In genomic region chr10:61715996-61716864, GRCm38 (mm10) we compare ENCODE assay signal across 8 mouse cellular contexts. TPM values are rescaled to one million over a fixed set of nuclear protein-coding genes. Genes with fewer than 3 reads are reported as not detected.
DNase-seq lines count a peak whose midpoint lies in the region; ATAC-seq and TF ChIP-seq lines count a peak whose summit lies in the region.

No protein-coding gene starts in this region.

- H3K4me2 ChIP-seq in hindbrain, embryonic 16.5 days (ENCODE audit: low read length): peak overlapping the region; percentile 95

- H3K27me3 ChIP-seq in hindbrain, embryonic 16.5 days (replicated peaks; ENCODE audit: control insufficient read depth, insufficient read depth, low read length): no peaks in the 10 kb centered on the region
- no peaks in the 10 kb centered on the region for H3K27me3 ChIP-seq in cerebellum, adult 2 months (ENCODE audit: control insufficient read depth, insufficient read depth, low read length)

- H3K9ac ChIP-seq in hindbrain, embryonic 16.5 days (ENCODE audit: low read depth, low read length): no peak overlapping the region

- no peaks in the 10 kb centered on the region for H3K9me3 ChIP-seq in hindbrain, embryonic 16.5 days (ENCODE audit: control insufficient read depth, low read length)

- no peaks in the 10 kb centered on the region for H3K36me3 ChIP-seq in hindbrain, embryonic 16.5 days (ENCODE audit: control insufficient read depth, insufficient read depth, low read length)

- H3K4me3 ChIP-seq in brown adipose tissue, adult 24 weeks (ENCODE audit: insufficient read depth, low read depth, low read length): peak overlapping the region; percentile 90
- peak overlapping the region; percentile 59; the same call in 1 of the 2 replicates for H3K4me3 ChIP-seq in hindbrain, embryonic 16.5 days (ENCODE audit: low read length)
- H3K4me3 ChIP-seq in cerebellum, adult 2 months (replicated peaks; ENCODE audit: insufficient read depth, low read depth, low read length): no peak overlapping the region

- no peak for TF ChIP-seq POLR2A in cerebellum, adult 2 months (IDR thresholded peaks at IDR 0.05; ENCODE audit: borderline replicate concordance, insufficient read depth, low read length)

- H3K27ac ChIP-seq in brown adipose tissue, adult 24 weeks (replicated peaks; ENCODE audit: low read depth, low read length): peak overlapping the region; percentile 97
- no peak overlapping the region for H3K27ac ChIP-seq in hindbrain, embryonic 16.5 days (ENCODE audit: low read depth, low read length)
- no peak overlapping the region for H3K27ac ChIP-seq in cerebellum, adult 2 months (ENCODE audit: insufficient read depth, low read length)

- ATAC-seq in hindbrain, embryonic 16.5 days: 0 out of 2 replicates have a peak, but pooled peaks have one; percentile 22
- peak; percentile 53 for ATAC-seq in megakaryocyte progenitor cell, adult 5-6 weeks (replicated peaks; ENCODE audit: poor library complexity)

- DNase-seq in heart, adult 18-20 months: peak; percentile 26 to 36
- DNase-seq in heart, adult 8-10 months (ENCODE audit: low spot score): no peak
- DNase-seq in cerebellum, adult 2 months: no peak
- DNase-seq in spleen, adult 18-20 months: no peak
- no peak for DNase-seq in embryo, embryonic 9.5 days (ENCODE audit: extremely low spot score)

- no peak for TF ChIP-seq CTCF in cerebellum, adult 2 months (IDR thresholded peaks at IDR 0.05; ENCODE audit: borderline replicate concordance, insufficient read depth, low read depth, low read length)

- 72% methylated on average over 7 of the region's 7 CpGs for WGBS in hindbrain, embryonic 16.5 days
- WGBS in cerebellum, adult 2 months: 76% methylated on average over 7 of the region's 7 CpGs

- H3K4me1 ChIP-seq in brown adipose tissue, adult 24 weeks (ENCODE audit: control insufficient read depth, insufficient read depth, insufficient read length, low read length): 0 out of 2 replicates have a peak, but pooled peaks cover 2% of the 10 kb centered on the region
- peaks cover 5% of the 10 kb centered on the region; the same call in 1 of the 2 replicates for H3K4me1 ChIP-seq in hindbrain, embryonic 16.5 days (ENCODE audit: control insufficient read depth, insufficient read depth, low read depth, low read length)
- H3K4me1 ChIP-seq in cerebellum, adult 2 months (ENCODE audit: control insufficient read depth, insufficient read depth, low read length): peaks cover 3% of the 10 kb centered on the region; the same call in 1 of the 2 replicates

RNA-seq across cellular contexts. Expression of gene Aifm2, which starts 1.2 kb away (rescaled TPM):
- total RNA-seq in heart, adult 18-20 months (2021): 10 to 100 TPM; 25.6 to 32.3 TPM
- total RNA-seq in heart, adult 8-10 months (2022): 10 to 100 TPM; 21.1 to 29.9 (median 25.6) TPM
- 261 and 314 TPM in 2 replicates for polyA plus RNA-seq in brown adipose tissue, adult 24 weeks (2012; ENCODE audit: insufficient read depth, insufficient read length, missing spikeins)
- 15.8 and 19.2 TPM in 2 replicates for polyA plus RNA-seq in hindbrain, embryonic 16.5 days (2015; fragmentation: Nextera tagmentation; extraction: Ambion mirVana)
- total RNA-seq in megakaryocyte progenitor cell, adult 5-6 weeks (2015): 1.2 and 1.3 TPM in 2 replicates
- total RNA-seq in megakaryocyte progenitor cell, adult 5-6 weeks (2017): 3.7 and 4.4 TPM in 2 replicates
- 11.8 and 12.0 TPM in 2 replicates for polyA plus RNA-seq in cerebellum, adult 2 months (2012; rRNA removed)

RNA-seq across cellular contexts. Expression of gene Tysnd1, which starts 20.9 kb away (rescaled TPM):
- total RNA-seq in heart, adult 18-20 months (2021): 10 to 100 TPM; 23.8 to 25.8 TPM
- 10 to 100 TPM; 21.8 to 24.1 (median 23.6) TPM for total RNA-seq in heart, adult 8-10 months (2022)
- 47.1 and 58.6 TPM in 2 replicates for polyA plus RNA-seq in brown adipose tissue, adult 24 weeks (2012; ENCODE audit: insufficient read depth, insufficient read length, missing spikeins)
- 24.5 and 25.0 TPM in 2 replicates for polyA plus RNA-seq in hindbrain, embryonic 16.5 days (2015; fragmentation: Nextera tagmentation; extraction: Ambion mirVana)
- total RNA-seq in megakaryocyte progenitor cell, adult 5-6 weeks (2015): 19.0 and 19.7 TPM in 2 replicates
- 19.9 and 22.7 TPM in 2 replicates for total RNA-seq in megakaryocyte progenitor cell, adult 5-6 weeks (2017)
- polyA plus RNA-seq in cerebellum, adult 2 months (2012; rRNA removed): 28.4 and 29.4 TPM in 2 replicates

RNA-seq across cellular contexts. Expression of gene Sar1a, which starts 36.1 kb away (rescaled TPM):
- 100 to 1,000 TPM; 180 to 192 TPM for total RNA-seq in heart, adult 18-20 months (2021)
- total RNA-seq in heart, adult 8-10 months (2022): 100 to 1,000 TPM; 159 to 182 (median 170) TPM
- 79.8 and 89.1 TPM in 2 replicates for polyA plus RNA-seq in brown adipose tissue, adult 24 weeks (2012; ENCODE audit: insufficient read depth, insufficient read length, missing spikeins)
- polyA plus RNA-seq in hindbrain, embryonic 16.5 days (2015; fragmentation: Nextera tagmentation; extraction: Ambion mirVana): 204 and 210 TPM in 2 replicates
- 81.2 and 88.9 TPM in 2 replicates for total RNA-seq in megakaryocyte progenitor cell, adult 5-6 weeks (2015)
- 98.0 and 113 TPM in 2 replicates for total RNA-seq in megakaryocyte progenitor cell, adult 5-6 weeks (2017)
- polyA plus RNA-seq in cerebellum, adult 2 months (2012; rRNA removed): 101 and 105 TPM in 2 replicates

Comparison
In these comparisons a context has a peak if more than half of its experiments do, and no peak if none do; other contexts are left out.
1. DNase-seq: peak in heart, adult 18-20 months (2 of 2); none in heart, adult 8-10 months (single experiment), cerebellum, adult 2 months (0 of 2), spleen, adult 18-20 months (0 of 2) and embryo, embryonic 9.5 days (single experiment).
2. RNA of gene Aifm2, which starts 1.2 kb away (total RNA-seq): 25.6 to 32.3 TPM in heart, adult 18-20 months and 21.1 to 29.9 TPM in heart, adult 8-10 months; 1.2 to 4.4 TPM in megakaryocyte progenitor cell, adult 5-6 weeks; every median in the first group is over 4 times any median in the second.